Mouse (Mus musculus) induced T-regulatory cell, adult 2 months (primary cell): ENCODE results near the gene Zfp386.
"Not testable (repeated sequence)": the region's sequence is repeated elsewhere in the genome, so short reads cannot be mapped to it uniquely, and the experiment has no call there.

ENCODE experiments used
- DNase-seq: peaks from one replicate; pipeline ENCODE4 v3.0.0-alpha.2; 2012; ENCODE audit warnings: low read depth

Gene Zfp386

DNA sequence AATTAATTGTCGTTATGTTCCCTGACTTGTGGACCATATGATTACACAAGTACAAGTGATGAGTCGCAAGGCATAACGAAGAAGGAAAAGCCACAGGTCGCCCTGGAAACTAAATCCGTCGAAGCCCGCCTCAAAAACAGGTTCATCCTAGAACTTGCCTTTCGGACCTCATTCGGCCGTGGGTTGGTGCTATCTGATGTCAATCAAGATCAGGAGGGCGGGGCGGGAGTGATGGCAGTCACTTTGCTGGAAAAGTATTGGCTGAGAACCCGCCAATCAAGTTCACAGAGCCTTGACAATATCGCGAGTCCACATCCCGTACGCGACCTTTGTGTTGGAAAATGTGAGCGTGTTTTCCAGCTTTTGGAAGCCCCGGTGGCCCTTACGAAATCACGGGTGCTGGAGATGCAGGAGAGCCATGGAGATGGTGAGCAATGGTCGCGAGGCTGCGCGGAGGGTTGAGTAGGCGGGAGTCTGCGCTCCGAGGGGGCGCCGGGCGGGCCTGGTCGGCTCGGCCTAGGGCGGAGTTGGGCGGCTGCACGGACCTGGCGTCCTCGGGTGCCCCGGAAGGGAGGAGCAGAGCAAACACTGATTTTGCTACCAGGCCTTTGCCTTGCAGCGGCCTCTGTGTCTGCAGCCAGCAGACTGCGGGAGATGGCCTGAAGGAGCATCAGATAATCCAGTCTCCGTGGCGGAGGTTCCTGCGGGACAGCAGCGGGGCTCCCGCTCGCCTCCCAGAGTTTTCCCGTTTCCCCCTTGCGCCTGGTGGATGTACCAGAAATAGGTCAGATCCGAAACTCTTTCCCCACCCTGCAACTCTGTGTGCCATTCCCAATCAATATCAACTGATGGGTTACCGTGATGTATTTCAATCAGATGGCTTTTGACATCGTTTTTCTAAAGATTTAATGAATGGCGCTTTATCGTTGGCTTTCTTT is at the start of gene Zfp386:
TSS of gene Zfp386 (plus strand) at position 285 of the 938 bp plus-strand sequence.
- DNase-seq = peak; percentile 99

DNA sequence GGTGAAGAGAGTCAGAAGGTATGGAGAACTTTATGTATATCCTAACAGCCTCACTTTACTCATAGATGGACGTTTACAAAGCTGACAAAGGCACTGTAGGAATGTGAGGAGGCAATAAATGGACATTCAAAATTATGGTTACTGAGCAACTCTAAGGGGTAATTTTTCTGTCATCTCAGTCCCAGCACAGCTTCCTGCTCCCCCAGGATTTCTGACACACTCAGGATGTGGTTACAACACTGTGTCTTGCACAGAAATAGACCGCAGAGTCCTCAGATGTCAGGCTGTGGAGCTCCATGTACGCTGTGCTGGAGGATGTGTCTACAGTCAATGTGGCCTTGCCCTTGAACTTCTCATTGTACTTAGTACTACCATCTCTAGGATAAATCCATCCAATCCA is 47.7 kb upstream of the Zfp386 start:
- DNase-seq = not testable (repeated sequence)

- not testable (repeated sequence) for DNase-seq
These were observed 44.6 kb upstream of the Zfp386 start for GRCm38 (mm10) chr12:116002946-116003345.

DNA sequence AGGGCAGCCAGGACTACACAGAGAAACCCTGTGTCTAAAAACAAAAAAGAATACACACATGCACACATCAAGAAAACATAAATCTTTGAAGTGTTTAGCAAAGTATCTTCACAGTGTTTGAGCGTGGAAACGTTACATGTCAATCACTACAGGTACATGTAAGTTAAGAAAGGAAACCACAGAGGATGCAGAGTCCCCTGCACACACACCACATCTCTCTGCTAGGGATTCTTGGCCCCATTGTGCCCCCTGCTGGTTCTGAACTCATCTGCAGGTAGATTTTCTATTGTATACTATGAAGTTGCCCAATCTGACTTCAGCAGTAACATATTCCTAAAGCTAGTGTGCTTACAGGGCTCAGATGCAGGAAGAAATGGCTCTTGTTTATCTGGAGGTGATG is 36.7 kb upstream of the Zfp386 start:
- peak; percentile 40 for DNase-seq

DNA sequence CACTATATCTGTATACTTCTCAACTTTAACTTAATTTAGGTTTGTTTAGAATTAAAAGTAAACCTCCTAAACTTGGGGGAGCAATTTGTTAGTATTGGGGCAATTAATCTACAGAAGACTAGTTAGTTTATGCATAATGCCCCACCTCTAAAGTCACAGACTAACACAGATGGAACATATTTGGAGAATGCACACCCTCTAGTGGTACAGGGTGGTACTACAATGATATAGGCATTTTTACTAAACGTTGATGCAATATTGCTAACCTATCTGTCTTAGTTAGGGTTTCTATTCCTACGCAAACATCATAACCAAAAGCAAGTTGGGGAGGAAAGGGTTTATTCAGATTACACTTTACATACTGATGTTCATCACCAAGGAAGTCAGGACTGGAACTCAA is 19.4 kb upstream of the Zfp386 start:
- peak; percentile 74 for DNase-seq

GRCm38 (mm10) chr12:116035346-116035745 is 12.2 kb upstream of the Zfp386 start:
- no peak for DNase-seq

GRCm38 (mm10) chr12:116044785-116045184 is 2.7 kb upstream of the Zfp386 start:
- DNase-seq = no peak

DNA sequence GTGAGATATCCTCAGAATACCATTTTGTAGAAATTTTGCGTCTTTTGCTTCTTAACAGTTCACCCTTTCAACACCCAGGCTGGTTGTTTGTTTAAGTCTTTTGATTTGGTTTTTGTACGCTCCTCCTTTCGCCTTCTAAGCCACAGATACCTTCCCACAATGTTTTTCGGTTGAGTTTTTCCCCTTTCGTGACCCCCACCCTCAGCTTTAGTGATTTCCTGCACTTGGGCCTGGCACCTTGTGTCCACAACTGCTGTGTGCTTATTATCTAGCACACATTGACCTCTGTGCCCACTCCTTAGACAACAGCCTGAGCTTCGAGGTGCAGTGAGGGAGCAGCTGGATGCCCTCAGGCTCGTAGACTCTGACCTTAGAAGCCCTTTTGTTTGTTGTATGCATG is 1.2 kb downstream of the Zfp386 start:
- peak; percentile 47 for DNase-seq

DNA sequence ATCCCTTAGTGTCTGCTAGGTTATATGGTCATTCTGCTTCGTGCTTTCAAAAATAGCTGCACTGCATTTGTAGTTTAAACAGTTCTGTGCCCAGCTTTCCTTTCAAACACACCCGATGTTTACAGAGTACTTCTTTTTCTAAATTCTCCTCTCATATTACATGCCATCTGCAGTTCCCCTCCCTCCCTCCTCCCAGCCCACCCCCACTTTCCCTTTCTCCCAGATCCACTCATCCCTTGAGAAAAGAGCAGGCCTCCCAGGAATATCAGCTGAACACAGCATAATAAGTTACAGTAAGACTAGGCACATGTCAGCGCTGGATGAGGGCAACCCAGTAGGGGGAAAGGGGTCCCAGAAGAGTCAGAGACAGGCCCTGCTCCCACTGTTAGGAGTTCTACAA is 1.7 kb downstream of the Zfp386 start:
- no peak for DNase-seq

- peak; percentile 80 for DNase-seq
These were observed 2.2 kb downstream of the Zfp386 start for GRCm38 (mm10) chr12:116049701-116050100.

DNA sequence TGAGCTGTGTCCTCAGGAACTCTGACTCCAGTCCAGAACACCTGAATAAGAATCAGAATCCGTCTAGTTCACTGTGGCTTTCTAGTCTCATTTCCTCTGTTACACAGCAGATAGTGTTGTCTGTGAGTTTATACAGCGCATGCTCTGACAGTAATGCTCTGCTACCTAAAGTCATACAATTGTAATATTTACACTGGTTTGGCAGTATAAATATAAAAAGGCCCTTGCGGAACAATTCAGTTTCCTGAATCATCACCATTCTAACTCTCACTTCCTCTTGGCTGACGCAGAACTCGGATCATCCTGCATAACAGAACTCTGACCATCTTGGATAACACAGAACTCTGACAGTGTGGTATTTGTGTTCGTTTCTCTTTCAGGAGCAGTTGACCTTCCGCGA is 6.8 kb downstream of the Zfp386 start:
- no peak for DNase-seq

GRCm38 (mm10) chr12:116056112-116056511 is 8.6 kb downstream of the Zfp386 start:
- DNase-seq = peak; percentile 20

GRCm38 (mm10) chr12:116061561-116062193 is 14.2 kb downstream of the Zfp386 start:
- no peak for DNase-seq

- DNase-seq = no peak
These were observed 14.7 kb downstream of the Zfp386 start for GRCm38 (mm10) chr12:116062194-116062583.

DNA sequence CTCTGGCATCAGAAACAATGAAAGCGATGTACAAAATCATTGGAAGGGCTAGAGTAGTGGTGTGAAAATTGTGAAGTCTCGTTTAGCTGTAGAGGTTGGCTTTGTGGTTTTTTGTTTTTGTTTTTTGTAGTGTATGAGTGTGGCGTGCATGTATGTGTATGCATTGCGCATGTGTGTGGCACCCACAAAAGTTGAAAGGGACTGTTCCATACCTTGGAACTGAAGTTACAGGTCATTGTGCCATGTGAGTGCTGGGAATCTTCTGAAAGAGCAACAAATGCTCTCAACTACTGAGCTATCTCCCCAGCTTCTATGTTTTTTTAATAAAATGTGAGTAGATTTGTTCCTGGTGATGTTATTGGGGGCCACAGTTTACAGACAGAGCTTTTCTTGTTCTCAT is 15.5 kb downstream of the Zfp386 start:
- no peak for DNase-seq

DNA sequence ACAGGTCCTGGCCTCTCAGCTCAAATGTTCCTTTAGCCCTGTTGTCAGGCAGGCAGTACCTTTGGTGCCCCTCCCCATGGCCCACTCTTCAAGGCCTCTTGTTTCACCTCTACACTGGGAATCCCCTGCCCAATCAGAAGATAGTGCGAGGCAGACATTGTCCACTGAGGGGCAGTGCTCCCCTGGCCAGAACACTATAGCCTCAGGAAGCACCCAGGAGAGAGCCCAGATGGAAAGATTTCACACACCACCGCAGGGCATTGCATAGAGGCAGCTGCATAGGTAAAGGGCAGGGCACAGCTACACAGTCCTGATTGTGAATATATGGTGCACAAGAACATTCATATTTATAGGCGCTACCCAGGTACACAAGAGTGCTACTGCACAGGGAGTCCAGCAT is 23.5 kb downstream of the Zfp386 start:
- peak; percentile 3 for DNase-seq

- peak; percentile 46 for DNase-seq
These were observed 29.7 kb downstream of the Zfp386 start, which contains the start of gene Vipr2 for GRCm38 (mm10) chr12:116077074-116077854. Gene Vipr2, plus strand, starts transcription at chr12:116077726.

DNA sequence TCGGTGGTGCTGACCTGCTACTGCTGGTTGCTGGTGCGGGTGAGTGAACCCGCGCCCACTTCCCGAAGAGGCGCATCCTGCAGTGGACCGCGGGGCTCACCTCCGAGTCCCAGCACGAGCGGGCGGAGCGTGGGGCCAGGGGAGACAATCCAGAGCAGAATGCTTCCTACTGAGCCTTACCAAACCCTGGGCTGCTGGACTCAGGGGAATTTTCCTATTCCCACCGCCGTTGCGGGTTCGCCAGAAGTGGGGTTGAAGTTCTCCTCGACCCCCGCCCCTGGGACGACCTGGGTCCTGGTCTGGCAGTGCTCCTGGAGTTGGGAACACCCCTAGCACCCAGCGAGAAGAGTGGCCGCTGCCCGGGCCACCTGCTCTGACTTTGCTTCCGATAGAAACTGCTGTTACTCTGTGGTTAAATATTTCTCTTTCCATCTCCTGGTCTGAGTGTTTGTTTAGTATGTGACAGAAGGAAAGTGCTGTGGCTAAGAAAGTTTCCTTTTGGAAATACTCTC is 30.4 kb downstream of the Zfp386 start:
- DNase-seq = no peak

DNA sequence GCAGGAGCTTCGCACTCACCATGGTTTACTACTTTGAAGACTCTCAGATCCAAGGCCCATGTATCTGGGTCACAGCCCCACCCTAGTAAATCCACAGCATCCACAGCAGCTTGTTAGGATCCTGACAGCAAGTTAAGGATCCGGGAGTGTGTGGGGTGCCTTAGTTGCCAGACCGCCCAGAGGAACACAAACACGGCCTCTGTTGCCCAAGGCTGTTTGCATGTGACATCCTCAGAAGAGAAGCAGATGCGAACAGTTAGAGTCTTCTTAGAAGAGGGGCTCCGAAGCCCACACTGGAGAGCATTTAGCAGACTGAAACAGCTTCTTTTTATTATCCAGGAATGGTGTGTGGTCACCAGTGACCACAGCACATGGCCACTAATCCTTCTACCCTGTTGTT is 35.6 kb downstream of the Zfp386 start:
- no peak for DNase-seq

- DNase-seq = no peak
These were observed 36.8 kb downstream of the Zfp386 start for GRCm38 (mm10) chr12:116084294-116084693.

GRCm38 (mm10) chr12:116086951-116087600 is 39.6 kb downstream of the Zfp386 start:
- DNase-seq = no peak

DNA sequence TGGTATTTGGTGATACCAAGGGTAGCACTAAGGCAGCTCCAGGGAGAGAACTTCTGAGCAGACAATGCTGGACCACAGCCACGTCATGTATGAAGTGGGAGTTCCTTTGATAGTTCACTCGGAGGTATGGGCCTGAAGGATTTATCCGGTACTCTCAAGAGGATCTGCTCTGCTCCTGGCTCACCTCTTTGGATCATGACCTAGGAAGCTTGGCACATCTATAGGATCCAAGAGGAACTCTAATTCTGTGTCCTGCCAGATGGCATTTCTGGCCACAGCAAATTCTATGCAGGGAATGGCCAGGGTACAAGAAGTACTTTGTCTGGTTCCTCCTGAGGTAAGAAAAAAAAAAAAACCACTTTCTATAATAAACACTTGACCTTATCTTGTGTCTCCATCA is 42.3 kb downstream of the Zfp386 start:
- DNase-seq = no peak
